Mouse (Mus musculus) liver (tissue): ENCODE results near the gene Hic2.
A peak's percentile ranks its signal among the peaks of the same experiment; 100 is the strongest.

Experiments used
- DNase-seq: peaks from one replicate; pipeline ENCODE4 v3.0.0-alpha.2; 2020; ENCODE audit warnings: mixed read lengths

Gene Hic2

DNA sequence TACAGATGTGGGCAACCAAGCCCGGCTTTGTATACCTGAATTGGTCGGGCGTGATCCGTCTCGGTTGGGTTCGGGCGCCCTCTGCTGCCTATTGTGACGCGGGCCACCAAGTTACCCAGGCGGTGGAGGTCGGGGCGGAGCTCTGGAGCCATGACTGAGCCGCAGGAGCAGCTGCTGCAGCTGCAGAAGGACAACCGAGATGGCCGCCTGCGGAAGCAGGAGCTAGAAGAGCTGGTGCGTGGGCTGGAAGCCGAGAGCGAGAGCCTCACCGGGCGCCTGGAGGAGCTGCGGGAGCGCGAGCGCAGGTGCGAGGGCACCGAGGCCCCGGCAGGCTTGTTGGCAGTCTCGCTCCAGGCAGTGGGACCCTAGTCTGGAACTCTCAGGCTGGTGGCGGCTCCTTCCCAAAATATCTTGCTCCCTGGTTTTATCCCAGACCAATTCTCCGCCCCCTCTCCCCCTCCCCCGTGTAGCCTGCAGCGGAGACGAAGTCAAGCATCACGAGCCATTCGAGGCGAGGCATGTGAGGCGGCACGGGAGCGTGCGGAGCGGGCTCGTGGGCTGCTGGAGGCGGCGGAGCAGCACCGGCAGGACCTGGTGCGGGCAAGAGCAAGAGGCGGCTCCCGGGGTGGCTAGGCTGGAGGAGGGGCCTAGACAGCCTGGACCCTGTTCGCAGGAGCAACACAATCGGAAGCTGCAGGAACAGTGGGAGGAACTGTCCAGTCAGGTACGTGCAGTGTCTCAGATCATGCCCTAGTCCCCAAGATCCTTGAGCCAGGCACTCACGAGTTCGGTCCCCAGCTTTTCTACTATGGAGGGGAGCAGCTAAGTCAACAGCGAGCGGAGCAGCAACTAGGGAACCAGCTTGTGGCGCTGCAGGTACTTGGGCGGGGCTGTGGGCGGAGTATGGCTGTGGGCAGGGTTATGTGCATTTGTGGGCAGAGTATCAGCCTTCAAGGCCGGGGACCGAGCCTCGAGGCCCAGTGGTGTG, 43.1 kb downstream of the Hic2 start:
- DNase-seq, result peak; percentile 93

DNA sequence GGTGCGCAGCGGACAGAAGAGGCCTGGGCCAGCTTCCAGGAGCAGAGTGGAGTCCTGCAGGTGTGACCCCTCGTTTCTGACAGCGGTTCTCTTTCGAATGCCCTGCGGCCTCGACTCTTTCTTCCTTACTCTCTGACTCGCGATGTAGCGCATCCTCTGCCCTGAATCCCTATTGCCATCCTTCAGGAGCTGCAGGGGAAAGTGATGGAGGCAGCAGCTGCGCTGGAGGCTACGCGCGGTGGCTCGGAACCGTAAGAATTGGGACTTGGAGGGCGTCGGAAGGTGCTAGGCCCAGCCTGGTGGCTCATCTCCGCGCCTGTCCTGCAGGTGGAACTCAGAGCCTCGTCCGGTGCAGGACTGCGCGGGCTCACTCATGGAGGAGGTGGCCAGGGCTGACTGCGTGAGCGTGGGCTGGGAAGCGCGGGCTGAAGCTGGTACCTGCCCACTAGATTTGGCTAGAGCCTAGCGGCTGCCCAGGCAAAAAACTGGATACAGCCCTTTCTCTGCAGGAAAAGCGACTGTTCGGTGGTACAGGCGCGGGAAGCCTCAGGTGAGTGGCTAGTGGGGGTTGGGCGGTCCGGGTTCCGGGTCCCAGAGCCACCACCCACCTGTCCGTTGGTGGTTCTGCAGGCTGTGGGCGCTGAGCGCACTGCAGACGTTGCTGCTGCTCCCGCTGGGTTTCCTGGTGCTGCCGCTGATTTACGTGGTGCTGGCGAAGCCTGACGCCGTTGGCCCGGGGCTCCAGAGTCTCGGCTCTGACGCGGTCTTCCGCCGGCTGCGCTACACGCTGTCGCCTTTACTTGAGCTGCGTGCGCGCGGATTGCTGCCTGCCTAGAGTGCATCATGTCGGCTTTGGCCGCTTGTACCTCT, 44.2 kb downstream of the Hic2 start:
- peak; percentile 35 for DNase-seq

DNA sequence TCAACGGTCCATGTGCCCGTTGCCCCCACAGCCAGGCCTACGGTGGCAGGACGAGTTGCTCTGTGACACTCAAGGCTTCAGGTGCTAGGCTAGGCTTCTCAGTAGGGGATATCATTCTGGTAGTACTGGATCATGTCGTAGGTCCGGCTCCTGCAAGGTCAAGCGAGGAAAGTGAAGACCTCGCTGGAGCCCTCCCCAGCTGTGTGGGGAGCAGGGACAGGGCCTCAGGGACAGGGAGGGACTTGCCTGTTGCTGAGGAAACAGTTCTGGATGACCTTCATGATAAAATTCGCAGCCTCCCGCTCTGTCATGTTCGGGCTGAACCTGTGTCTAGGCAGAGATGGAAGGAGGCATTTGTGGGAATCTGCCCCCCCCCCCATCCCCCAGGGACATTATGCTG, 47.1 kb downstream of the Hic2 start:
- no peak for DNase-seq

DNA sequence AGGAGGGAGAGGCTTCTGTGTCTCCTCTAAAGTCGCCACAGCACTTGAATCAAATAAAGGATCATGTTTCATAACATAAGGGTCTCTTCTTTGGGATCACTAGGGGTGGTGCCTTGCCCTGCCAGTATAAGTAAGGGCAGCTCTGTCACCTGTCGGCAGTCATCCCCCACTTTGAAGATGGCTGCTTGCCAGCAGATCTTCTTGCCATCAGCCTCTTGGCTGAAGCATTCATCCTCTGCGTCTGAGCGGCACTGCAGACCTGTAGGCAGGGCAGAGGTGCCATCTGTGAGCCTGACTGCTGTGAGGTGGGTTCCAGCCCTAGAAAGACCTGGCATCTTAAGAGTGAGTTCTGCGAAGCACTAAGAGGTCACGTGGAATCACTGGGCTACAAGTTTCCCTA, 49.8 kb downstream of the Hic2 start:
- no peak for DNase-seq

DNA sequence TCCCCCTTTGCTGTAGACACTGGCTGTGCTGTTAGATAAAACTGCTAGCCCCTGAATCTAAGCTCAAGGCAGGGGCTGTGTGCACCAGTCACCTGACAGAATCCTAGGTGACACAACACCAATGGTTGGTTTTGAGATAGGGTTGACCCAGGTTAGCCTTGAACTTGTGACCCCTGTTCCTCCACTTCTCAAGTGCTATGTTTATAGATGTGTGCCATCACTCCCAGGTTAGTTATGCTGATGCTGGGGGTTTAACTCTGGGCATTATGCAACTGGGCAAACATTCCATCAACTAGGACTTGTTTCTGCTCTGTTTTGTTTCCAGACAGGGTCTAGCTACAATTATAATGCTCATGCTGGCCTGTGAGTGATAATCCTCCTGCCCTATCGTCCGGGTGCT, 53.7 kb downstream of the Hic2 start:
- DNase-seq, result no peak

DNA sequence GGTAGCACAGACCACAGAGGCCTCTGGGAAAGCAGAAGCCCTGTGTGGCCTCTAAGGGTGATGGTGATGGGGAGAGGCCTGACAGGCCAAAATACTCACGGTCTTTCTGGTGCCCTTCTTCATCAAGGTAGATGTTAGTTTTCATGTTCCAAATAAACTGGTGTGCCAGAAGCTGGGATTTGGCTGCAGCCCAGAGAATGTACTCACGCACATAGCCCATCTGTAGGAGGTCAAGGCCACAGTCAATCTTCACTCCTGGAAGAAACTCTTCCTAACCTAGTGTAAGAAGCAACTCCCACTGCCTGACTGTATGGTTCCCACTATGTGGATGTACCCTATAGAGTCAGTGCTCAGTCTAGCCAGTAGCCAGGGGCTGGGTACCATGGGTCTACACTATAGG, 57.6 kb downstream of the Hic2 start:
- DNase-seq, result no peak

DNA sequence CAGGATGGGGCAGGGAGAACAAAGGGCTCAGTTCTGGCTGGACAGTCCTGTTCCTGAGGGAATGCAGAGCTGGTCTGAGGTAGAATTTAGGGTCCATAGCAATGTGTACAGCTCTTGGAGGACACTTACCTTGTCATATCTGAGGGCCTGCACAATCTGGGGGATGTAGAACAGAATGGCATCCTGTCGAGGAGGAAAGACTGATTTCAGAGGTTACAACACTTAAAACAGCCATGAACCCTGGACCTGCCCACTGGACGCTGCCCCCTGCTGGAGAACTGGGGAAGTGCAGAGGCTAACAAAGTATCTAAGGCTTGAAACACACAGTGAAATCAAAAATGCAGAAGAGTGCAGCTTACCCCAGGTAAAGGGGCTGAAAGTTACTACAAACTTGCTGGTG, 59.4 kb downstream of the Hic2 start:
- DNase-seq, result peak; percentile 81

DNA sequence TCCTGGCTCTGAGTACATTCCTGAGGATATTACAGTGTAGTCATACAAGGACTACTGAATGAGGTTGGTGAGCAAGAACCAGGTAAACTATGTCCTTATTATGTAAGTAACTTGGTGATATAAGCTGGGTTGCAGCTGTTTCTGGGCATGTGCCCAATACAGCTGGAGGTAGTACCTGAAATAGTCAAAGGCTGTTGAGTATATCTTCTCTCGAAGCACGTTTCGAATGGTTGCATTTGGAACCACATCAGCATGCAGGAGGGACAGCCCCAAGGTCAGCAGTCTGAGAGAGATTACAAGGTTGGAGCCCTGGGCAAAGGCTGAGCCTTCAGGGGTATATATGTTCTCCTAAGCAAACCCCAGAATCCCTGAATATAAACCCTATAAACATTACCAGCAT, 67.4 kb downstream of the Hic2 start:
- no peak for DNase-seq

DNA sequence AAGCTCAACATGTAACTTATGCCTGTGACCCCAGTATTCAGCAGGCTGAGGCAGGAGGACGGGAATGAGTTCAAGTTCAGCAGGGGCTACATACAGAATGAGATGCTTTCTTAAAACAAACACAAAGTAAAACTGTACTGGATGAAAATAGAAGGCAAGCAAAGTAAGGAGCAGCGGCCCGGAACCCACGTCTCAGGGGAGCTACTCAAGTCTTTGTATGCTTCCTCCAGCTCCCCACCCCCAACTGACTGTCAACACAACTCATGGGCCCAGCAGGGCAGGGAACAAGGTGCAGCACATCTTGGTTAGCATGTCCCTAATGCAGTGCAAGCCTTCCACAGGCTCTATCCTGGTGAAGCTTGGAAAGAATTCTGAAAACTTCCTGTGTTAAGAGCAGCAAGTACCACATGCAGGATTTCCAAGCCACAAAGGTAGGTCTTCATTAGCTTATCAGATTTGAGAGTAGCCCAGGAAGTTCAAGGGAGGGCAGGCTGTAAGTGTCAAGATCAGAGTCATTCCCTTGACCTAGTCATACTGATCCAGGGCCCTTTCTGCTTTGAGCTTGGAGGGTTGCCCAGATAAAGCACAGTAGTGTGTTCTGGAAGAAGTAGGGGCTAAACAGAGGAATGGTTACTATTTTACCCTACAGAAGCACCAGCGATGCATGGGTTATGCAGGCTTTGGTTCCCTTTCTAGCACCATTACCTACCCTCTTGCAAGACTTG, 70.3 kb downstream of the Hic2 start:
- DNase-seq, result no peak

DNA sequence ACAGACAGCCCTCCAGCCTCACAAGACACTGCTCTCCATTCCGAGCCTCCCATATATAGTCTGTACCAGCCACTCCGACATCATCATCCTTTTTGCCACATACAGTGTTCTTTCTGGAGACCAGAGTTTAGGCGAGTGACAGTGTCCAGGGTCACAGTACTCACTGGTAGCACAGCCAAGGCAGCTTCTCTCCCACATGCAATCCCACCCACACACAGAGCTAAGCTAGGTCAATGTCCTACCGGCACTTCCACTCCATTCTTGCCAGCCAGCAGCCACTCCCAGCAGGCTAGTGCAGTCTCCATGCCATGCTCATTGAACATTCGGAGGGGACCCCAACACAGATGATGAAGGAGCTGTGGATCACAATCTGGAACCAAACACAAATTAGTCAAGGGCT, 74.1 kb downstream of the Hic2 start:
- no peak for DNase-seq

DNA sequence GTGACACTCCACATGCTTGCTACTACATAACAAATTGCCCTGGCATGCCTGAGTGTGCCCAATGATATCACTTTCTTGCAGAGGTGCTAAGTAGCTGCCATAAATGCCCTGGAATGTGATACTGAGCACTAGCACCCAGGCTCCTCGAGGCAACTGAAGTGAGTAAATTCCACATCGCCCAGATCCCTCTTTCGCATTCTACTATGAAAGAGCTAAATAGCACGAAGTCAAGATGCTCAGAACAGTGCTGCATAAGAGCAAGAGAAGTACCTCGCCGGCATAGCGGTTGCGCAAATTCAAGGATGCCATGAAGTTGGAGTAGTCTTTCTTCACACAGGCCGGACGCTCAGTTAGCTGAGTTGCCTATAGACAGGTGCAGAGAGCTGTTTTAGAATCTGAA, 75.7 kb downstream of the Hic2 start:
- DNase-seq, result no peak

DNA sequence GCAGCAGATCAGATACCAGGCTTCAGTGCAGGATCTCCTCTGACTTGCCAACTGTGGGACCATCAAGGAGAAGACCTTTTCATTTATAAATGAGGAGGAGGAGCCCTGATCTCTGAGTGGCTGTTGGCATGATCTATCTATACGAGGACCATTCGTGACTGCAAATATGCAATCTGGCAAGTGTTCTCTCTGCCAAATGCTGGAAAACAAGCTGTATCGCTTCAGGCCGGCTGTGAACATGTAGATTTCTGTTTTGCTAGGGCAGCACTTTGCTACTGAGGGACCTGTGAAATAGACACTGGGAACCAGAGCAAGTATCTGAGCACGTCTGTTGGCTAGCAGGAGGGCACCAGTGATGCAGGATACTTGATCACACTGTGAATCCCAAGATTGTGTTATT, 79.2 kb downstream of the Hic2 start:
- no peak for DNase-seq
